Mouse (Mus musculus) midbrain, embryonic 13.5 days (tissue): ENCODE data around the gene Mylip. TPM values are rescaled to one million over a fixed set of nuclear protein-coding genes. Genes with fewer than 3 reads are reported as not detected.
A peak's percentile ranks its signal among the peaks of the same experiment; 100 is the strongest.

ENCODE experiments used
- ATAC-seq: fragments of 200-750 bp; cut with Nextera tagmentation; 2 replicates; pipeline ENCODE4 v1.8.0; 2017; ENCODE audit warnings: mild to moderate bottlenecking, moderate TSS enrichment, moderate library complexity
- H3K27ac ChIP-seq: fragments of 300-500 bp; sonication (generic); 2 replicates; pipeline ENCODE4 v1.5.1; 2015; ENCODE audit warnings: inconsistent platforms, mild to moderate bottlenecking, moderate library complexity
- H3K27me3 ChIP-seq: fragments of 300-500 bp; sonication (generic); 2 replicates; pipeline ENCODE4 v1.6.1; 2015; ENCODE audit warnings: mild to moderate bottlenecking, inconsistent platforms
- H3K36me3 ChIP-seq: fragments of 300-500 bp; sonication (generic); 2 replicates; pipeline ENCODE4 v1.6.1; 2015; ENCODE audit warnings: mild to moderate bottlenecking, inconsistent platforms
- H3K4me1 ChIP-seq: fragments of 300-500 bp; sonication (generic); replicated peaks from 2 replicates; pipeline ENCODE4 v1.6.1; 2015; ENCODE audit warnings: inconsistent platforms
- H3K4me2 ChIP-seq: fragments of 300-500 bp; sonication (generic); replicated peaks from 2 replicates; pipeline ENCODE4 v1.6.1; 2015; ENCODE audit warnings: moderate library complexity, mild to moderate bottlenecking, inconsistent platforms
- H3K4me3 ChIP-seq: fragments of 300-500 bp; sonication (generic); replicated peaks from 2 replicates; pipeline ENCODE4 v1.5.1; 2015; ENCODE audit warnings: mild to moderate bottlenecking, inconsistent platforms
- H3K9ac ChIP-seq: fragments of 300-500 bp; sonication (generic); replicated peaks from 2 replicates; pipeline ENCODE4 v1.6.1; 2015; ENCODE audit warnings: mild to moderate bottlenecking, inconsistent platforms
- H3K9me3 ChIP-seq: fragments of 300-500 bp; sonication (generic); 2 replicates; pipeline ENCODE4 v1.6.1; 2016; ENCODE audit warnings: mild to moderate bottlenecking, inconsistent platforms
- WGBS: fragments of 180-500 bp; shearing (Covaris S2); methylation state at CpG from one replicate; pipeline ENCODE4 v1.1.7; 2015; 5-methylcytosine and 5-hydroxymethylcytosine counted together
- polyA plus RNA-seq: library from polyadenylated mRNA; unstranded; fragments of >200 nt; fragmentation: Nextera tagmentation; extraction: Ambion mirVana; gene quantifications from 2 replicates; pipeline ENCODE4 v1.2.1, GENCODE M21; 2015

The Mylip gene
- polyA plus RNA-seq, 1 experiment from 2014 or later: 3.7 TPM

- Histone ChIP-seq H3K4me2 (no peak overlapping the region), H3K4me3 (no peak overlapping the region), H3K9ac (no peak overlapping the region), H3K4me1 (no peaks in the 10 kb centered on the region), H3K27ac (no peak overlapping the region), H3K36me3 (no peaks in the 10 kb centered on the region), H3K27me3 (no peaks in the 10 kb centered on the region), H3K9me3 (no peaks in the 10 kb centered on the region)
- no peak for ATAC-seq
- WGBS: 75% methylated on average over 8 of the region's 8 CpGs
These were observed 53.5 kb downstream of the Mylip start for GRCm38 (mm10) chr13:45442918-45443535.

- Histone ChIP-seq H3K27ac (no peak overlapping the region), H3K27me3 (no peaks in the 10 kb centered on the region), H3K4me3 (no peak overlapping the region), H3K4me2 (no peak overlapping the region), H3K9ac (no peak overlapping the region), H3K36me3 (no peaks in the 10 kb centered on the region), H3K4me1 (no peaks in the 10 kb centered on the region), H3K9me3 (no peaks in the 10 kb centered on the region)
- no peak for ATAC-seq
- 76% methylated on average over 8 of the region's 8 CpGs for WGBS
These were observed 54.7 kb downstream of the Mylip start for GRCm38 (mm10) chr13:45444220-45444619.

GRCm38 (mm10) chr13:45444652-45445051, 55.1 kb downstream of the Mylip start:
- Histone ChIP-seq H3K9me3 (no peaks in the 10 kb centered on the region), H3K27ac (no peak overlapping the region), H3K4me1 (no peaks in the 10 kb centered on the region), H3K36me3 (no peaks in the 10 kb centered on the region), H3K4me3 (no peak overlapping the region), H3K4me2 (no peak overlapping the region), H3K9ac (no peak overlapping the region), H3K27me3 (no peaks in the 10 kb centered on the region)
- no peak for ATAC-seq
- 76% methylated on average over 9 of the region's 9 CpGs for WGBS

GRCm38 (mm10) chr13:45446636-45447035, 57.1 kb downstream of the Mylip start:
- H3K27me3 ChIP-seq: no peaks in the 10 kb centered on the region
- no peak for ATAC-seq
- H3K27ac ChIP-seq: no peak overlapping the region

GRCm38 (mm10) chr13:45452437-45452836, 62.9 kb downstream of the Mylip start:
- no peak overlapping the region for H3K4me2 ChIP-seq
- no peaks in the 10 kb centered on the region for H3K9me3 ChIP-seq
- WGBS: 58% methylated on average over 7 of the region's 7 CpGs
- no peaks in the 10 kb centered on the region for H3K36me3 ChIP-seq
- no peak for ATAC-seq
- no peak overlapping the region for H3K4me3 ChIP-seq
- H3K4me1 ChIP-seq: peaks cover 13% of the 10 kb centered on the region
- no peak overlapping the region for H3K27ac ChIP-seq
- no peaks in the 10 kb centered on the region for H3K27me3 ChIP-seq
- no peak overlapping the region for H3K9ac ChIP-seq

More at GRCm38 (mm10) chr13:45446636-45447035, 57.1 kb downstream of the Mylip start:
- H3K4me2 ChIP-seq: no peak overlapping the region
- H3K36me3 ChIP-seq: no peaks in the 10 kb centered on the region
- H3K4me3 ChIP-seq: no peak overlapping the region
- no peaks in the 10 kb centered on the region for H3K9me3 ChIP-seq
- WGBS: 92% methylated on average over 1 of the region's 1 CpGs
- no peak overlapping the region for H3K9ac ChIP-seq
- H3K4me1 ChIP-seq: no peaks in the 10 kb centered on the region

GRCm38 (mm10) chr13:45453033-45453432, 63.5 kb downstream of the Mylip start:
- Histone ChIP-seq H3K27ac (no peak overlapping the region), H3K4me2 (no peak overlapping the region), H3K36me3 (no peaks in the 10 kb centered on the region), H3K4me1 (peaks cover 13% of the 10 kb centered on the region), H3K9ac (no peak overlapping the region), H3K9me3 (no peaks in the 10 kb centered on the region), H3K4me3 (no peak overlapping the region), H3K27me3 (no peaks in the 10 kb centered on the region)
- 79% methylated on average over 9 of the region's 9 CpGs for WGBS
- ATAC-seq: no peak

- H3K27me3 ChIP-seq: no peaks in the 10 kb centered on the region
- H3K9ac ChIP-seq: no peak overlapping the region
- no peak overlapping the region for H3K4me3 ChIP-seq
- WGBS: 90% methylated on average over 1 of the region's 1 CpGs
- no peak overlapping the region for H3K27ac ChIP-seq
- H3K9me3 ChIP-seq: no peaks in the 10 kb centered on the region
- no peaks in the 10 kb centered on the region for H3K36me3 ChIP-seq
- H3K4me1 ChIP-seq: peaks cover 13% of the 10 kb centered on the region
- ATAC-seq: no peak
- no peak overlapping the region for H3K4me2 ChIP-seq
These were observed 64.5 kb downstream of the Mylip start for GRCm38 (mm10) chr13:45454044-45454443.

- Histone ChIP-seq H3K4me2 (no peak overlapping the region), H3K36me3 (no peaks in the 10 kb centered on the region), H3K4me3 (no peak overlapping the region), H3K9ac (no peak overlapping the region), H3K27ac (no peak overlapping the region), H3K4me1 (peaks cover 13% of the 10 kb centered on the region), H3K27me3 (no peaks in the 10 kb centered on the region), H3K9me3 (no peaks in the 10 kb centered on the region)
- WGBS: 26% methylated on average over 4 of the region's 4 CpGs
- ATAC-seq: no peak
These were observed 65.1 kb downstream of the Mylip start for GRCm38 (mm10) chr13:45454641-45455040.

- Histone ChIP-seq H3K4me1 (peaks cover 13% of the 10 kb centered on the region), H3K4me2 (no peak overlapping the region; the same call in 1 of the 2 replicates), H3K27ac (peak overlapping the region; percentile 25; the same call in 1 of the 2 replicates), H3K9me3 (no peaks in the 10 kb centered on the region), H3K27me3 (no peaks in the 10 kb centered on the region), H3K9ac (no peak overlapping the region), H3K36me3 (no peaks in the 10 kb centered on the region), H3K4me3 (no peak overlapping the region)
- ATAC-seq: 0 out of 2 replicates have a peak, but pooled peaks have one; percentile 43
- WGBS: 25% methylated on average over 15 of the region's 15 CpGs
These were observed 65.7 kb downstream of the Mylip start for GRCm38 (mm10) chr13:45455108-45455861.

GRCm38 (mm10) chr13:45455862-45456192, 66.3 kb downstream of the Mylip start:
- Histone ChIP-seq H3K36me3 (no peaks in the 10 kb centered on the region), H3K9me3 (no peaks in the 10 kb centered on the region), H3K27ac (no peak overlapping the region), H3K4me2 (no peak overlapping the region), H3K9ac (no peak overlapping the region), H3K4me1 (peaks cover 13% of the 10 kb centered on the region), H3K27me3 (no peaks in the 10 kb centered on the region), H3K4me3 (no peak overlapping the region)
- 81% methylated on average over 2 of the region's 2 CpGs for WGBS
- no peak for ATAC-seq

- Histone ChIP-seq H3K4me3 (no peak overlapping the region), H3K9ac (no peak overlapping the region), H3K27me3 (no peaks in the 10 kb centered on the region), H3K27ac (no peak overlapping the region), H3K4me2 (no peak overlapping the region), H3K9me3 (no peaks in the 10 kb centered on the region), H3K4me1 (peaks cover 13% of the 10 kb centered on the region), H3K36me3 (no peaks in the 10 kb centered on the region)
- whole genome bisulfite sequencing: 82% methylated on average over 7 of the region's 7 CpGs
- ATAC-seq: no peak
These were observed 67.9 kb downstream of the Mylip start for GRCm38 (mm10) chr13:45457459-45457858.

- H3K4me2 ChIP-seq: no peak overlapping the region
- H3K9me3 ChIP-seq: no peaks in the 10 kb centered on the region
- no peak overlapping the region for H3K9ac ChIP-seq
- peaks cover 6% of the 10 kb centered on the region for H3K4me1 ChIP-seq
- H3K4me3 ChIP-seq: no peak overlapping the region
- H3K27ac ChIP-seq: no peak overlapping the region
- ATAC-seq: no peak
- whole genome bisulfite sequencing: 92% methylated on average over 3 of the region's 3 CpGs
- no peaks in the 10 kb centered on the region for H3K27me3 ChIP-seq
- no peaks in the 10 kb centered on the region for H3K36me3 ChIP-seq
These were observed 70.6 kb downstream of the Mylip start for GRCm38 (mm10) chr13:45460177-45460576.
